Mouse (Mus musculus) embryonic facial prominence, embryonic 13.5 days (tissue): ENCODE measurements around the gene Mylk2. TPM values are rescaled to one million over a fixed set of nuclear protein-coding genes. Genes with fewer than 3 reads are reported as not detected.

Source experiments
- ATAC-seq: fragments of 200-750 bp; cut with Nextera tagmentation; 2 replicates; pipeline ENCODE4 v1.8.0; 2017; ENCODE audit warnings: low read depth; ENCODE audit not compliant: insufficient number of reproducible peaks, insufficient read depth, low FRiP score, low TSS enrichment
- H3K27ac ChIP-seq: fragments of 300-500 bp; sonication (generic); 2 replicates; pipeline ENCODE4 v1.5.1; 2015; ENCODE audit warnings: moderate library complexity, mild to moderate bottlenecking, inconsistent platforms
- H3K27me3 ChIP-seq: fragments of 300-500 bp; sonication (generic); 2 replicates; pipeline ENCODE4 v1.6.1; 2015; ENCODE audit warnings: mild to moderate bottlenecking, inconsistent platforms
- H3K36me3 ChIP-seq: fragments of 300-500 bp; sonication (generic); 2 replicates; pipeline ENCODE4 v1.6.1; 2015; ENCODE audit warnings: mild to moderate bottlenecking, inconsistent platforms
- H3K4me1 ChIP-seq: fragments of 300-500 bp; sonication (generic); 2 replicates; pipeline ENCODE4 v1.6.1; 2015; ENCODE audit warnings: inconsistent platforms
- H3K4me2 ChIP-seq: fragments of 300-500 bp; sonication (generic); 2 replicates; pipeline ENCODE4 v1.6.1; 2015; ENCODE audit warnings: moderate library complexity, mild to moderate bottlenecking, inconsistent platforms
- H3K4me3 ChIP-seq: fragments of 300-500 bp; sonication (generic); 2 replicates; pipeline ENCODE4 v1.5.1; 2015; ENCODE audit warnings: mild to moderate bottlenecking, inconsistent platforms
- H3K9ac ChIP-seq: fragments of 300-500 bp; sonication (generic); 2 replicates; pipeline ENCODE4 v1.6.1; 2015; ENCODE audit warnings: mild to moderate bottlenecking, inconsistent platforms
- H3K9me3 ChIP-seq: fragments of 300-500 bp; sonication (generic); 2 replicates; pipeline ENCODE4 v1.6.1; 2016; ENCODE audit warnings: inconsistent platforms
- WGBS: fragments of 180-500 bp; shearing (Covaris S2); methylation state at CpG from one replicate; pipeline ENCODE4 v1.1.7; 2015; ENCODE audit warnings: mixed read lengths; 5-methylcytosine and 5-hydroxymethylcytosine counted together
- polyA plus RNA-seq: library from polyadenylated mRNA; unstranded; fragments of >200 nt; fragmentation: Nextera tagmentation; extraction: Ambion mirVana; gene quantifications from 2 replicates; pipeline ENCODE4 v1.2.1, GENCODE M21; 2015

The Mylk2 gene
- not detected in 2 replicates for polyA plus RNA-seq

DNA sequence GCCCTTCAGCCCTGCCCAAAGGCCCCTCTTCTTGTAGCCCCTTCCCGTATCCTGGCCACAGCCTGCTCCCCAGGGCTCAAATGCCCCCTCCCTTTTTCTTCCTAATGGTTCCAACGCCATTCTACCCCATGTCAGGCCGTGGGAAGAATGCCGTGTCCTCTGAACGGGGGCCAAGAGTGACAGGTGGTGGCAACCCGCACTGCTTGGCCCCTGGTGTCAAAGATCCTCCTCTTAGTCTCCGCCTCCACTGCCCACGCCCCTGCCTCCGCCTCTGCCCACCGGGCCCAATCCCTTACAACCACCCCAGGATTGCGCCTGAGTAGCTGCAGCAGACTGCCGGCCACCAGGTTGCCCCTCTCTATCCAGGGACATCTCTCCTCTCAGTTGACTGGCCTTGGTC lies at the start of gene Mylk2:
Gene Mylk2, plus strand, starts transcription at position 322 of the 400 bp plus-strand sequence.
- no peak within 1 kb of the TSS for H3K4me2 ChIP-seq
- no peak for ATAC-seq
- 28% methylated on average over 12 of the region's 12 CpGs for WGBS

DNA sequence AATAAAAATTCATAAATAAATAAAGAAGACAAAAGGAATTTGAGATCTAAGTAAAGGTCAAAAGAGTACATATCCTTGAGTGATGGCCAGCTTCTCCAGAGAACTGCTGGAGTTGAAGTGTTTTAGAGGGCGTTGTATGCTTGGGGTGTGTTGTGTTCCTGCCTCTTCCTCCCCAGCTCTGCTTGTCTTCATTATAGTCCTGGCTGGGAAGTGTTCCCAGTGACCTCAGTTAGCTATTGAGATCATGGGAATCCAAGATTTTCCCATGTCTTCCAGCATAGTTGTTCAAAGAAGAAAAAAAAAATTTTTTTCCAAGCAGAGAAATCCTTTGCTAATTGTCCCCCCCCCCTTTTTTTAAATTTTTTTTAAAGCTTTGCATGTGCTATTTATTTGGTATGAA lies 49.3 kb upstream of the Mylk2 start:
- 87% methylated on average over 1 of the region's 1 CpGs for WGBS
- Histone ChIP-seq H3K4me3 (no peak overlapping the region), H3K36me3 (peaks cover 52% of the 10 kb centered on the region), H3K9me3 (no peaks in the 10 kb centered on the region), H3K4me2 (no peak overlapping the region), H3K9ac (no peak overlapping the region), H3K4me1 (no peaks in the 10 kb centered on the region), H3K27ac (no peak overlapping the region), H3K27me3 (no peaks in the 10 kb centered on the region)
- no peak for ATAC-seq

More for the DNA sequence above, at the start of gene Mylk2:
- Histone ChIP-seq H3K27ac (no peak within 1 kb of the TSS), H3K9me3 (no peaks in the 10 kb centered on the region), H3K4me1 (peaks cover 17% of the 10 kb centered on the region), H3K4me3 (no peak within 1 kb of the TSS), H3K36me3 (no peaks in the 10 kb centered on the region), H3K27me3 (peaks cover 51% of the 10 kb centered on the region), H3K9ac (no peak within 1 kb of the TSS)

DNA sequence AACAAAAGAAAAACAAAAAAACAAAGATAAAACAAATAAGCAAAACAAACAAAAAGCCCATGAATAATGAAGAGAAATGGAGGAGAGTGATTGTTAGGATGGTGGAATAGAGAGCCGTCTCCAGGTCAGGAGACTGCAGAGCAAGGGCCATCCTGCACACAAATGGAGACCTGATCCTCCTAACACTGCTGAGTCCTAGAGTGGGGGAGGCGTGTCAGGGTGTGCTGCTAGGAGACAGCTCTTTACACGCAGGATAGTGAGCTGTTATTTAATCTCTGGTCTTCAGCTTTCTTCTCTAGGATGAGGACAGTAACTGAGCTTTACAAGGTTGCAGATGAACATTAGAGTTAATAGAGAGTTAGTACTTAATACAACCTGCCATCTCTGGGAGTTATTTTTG lies 48.5 kb upstream of the Mylk2 start:
- Histone ChIP-seq H3K9me3 (no peaks in the 10 kb centered on the region), H3K4me2 (no peak overlapping the region), H3K4me3 (no peak overlapping the region), H3K9ac (no peak overlapping the region), H3K27ac (no peak overlapping the region), H3K4me1 (no peaks in the 10 kb centered on the region), H3K27me3 (no peaks in the 10 kb centered on the region), H3K36me3 (peaks cover 53% of the 10 kb centered on the region)
- ATAC-seq: no peak
- 80% methylated on average over 3 of the region's 3 CpGs for WGBS

DNA sequence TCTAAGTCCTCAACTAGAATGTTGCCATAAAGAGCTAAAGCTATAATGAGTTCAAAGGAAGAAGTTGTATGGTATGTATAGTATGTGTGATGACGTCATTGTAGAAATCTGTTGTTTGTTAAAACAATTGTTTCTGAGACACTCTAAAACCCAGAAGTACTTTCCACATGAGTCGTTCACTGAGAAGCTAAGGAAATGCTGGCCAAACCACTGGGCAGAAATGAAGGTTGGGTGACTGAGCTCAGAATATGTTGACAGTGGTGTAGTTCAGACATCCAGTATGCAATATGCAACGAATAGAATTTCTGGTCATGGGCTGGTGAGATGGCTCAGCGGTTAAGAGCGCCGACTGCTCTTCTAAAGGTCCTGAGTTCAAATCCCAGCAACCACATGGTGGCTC lies 47.8 kb upstream of the Mylk2 start:
- Histone ChIP-seq H3K9ac (no peak overlapping the region), H3K36me3 (peaks cover 51% of the 10 kb centered on the region), H3K27ac (no peak overlapping the region), H3K4me3 (no peak overlapping the region), H3K27me3 (no peaks in the 10 kb centered on the region), H3K4me1 (no peaks in the 10 kb centered on the region), H3K4me2 (no peak overlapping the region), H3K9me3 (no peaks in the 10 kb centered on the region)
- ATAC-seq: no peak
- 90% methylated on average over 6 of the region's 6 CpGs for WGBS

DNA sequence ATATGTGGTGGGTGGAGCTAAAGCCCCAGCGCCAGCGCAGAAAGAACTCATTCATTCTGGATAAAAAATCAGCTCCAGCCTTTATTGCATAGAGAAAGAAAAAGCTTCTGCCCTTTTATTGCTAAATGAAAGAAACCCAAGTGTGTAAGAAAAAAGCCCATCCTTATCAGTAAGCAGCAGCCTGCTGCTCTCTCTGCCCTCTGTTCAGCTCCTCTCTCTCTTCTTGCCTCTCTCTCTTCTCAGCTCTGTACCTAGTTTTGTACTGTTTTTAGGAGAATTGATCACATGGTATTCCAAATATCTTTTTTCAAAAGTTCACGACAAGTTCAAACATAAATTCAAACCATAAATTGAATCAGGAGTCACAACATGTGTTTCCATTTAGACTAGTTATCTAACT lies 32.9 kb upstream of the Mylk2 start:
- Histone ChIP-seq H3K27ac (no peak overlapping the region), H3K36me3 (peaks cover 80% of the 10 kb centered on the region), H3K9me3 (no peaks in the 10 kb centered on the region), H3K4me2 (no peak overlapping the region), H3K27me3 (no peaks in the 10 kb centered on the region), H3K4me3 (no peak overlapping the region), H3K4me1 (no peaks in the 10 kb centered on the region), H3K9ac (no peak overlapping the region)
- no peak for ATAC-seq
- WGBS: 61% methylated on average over 3 of the region's 3 CpGs

DNA sequence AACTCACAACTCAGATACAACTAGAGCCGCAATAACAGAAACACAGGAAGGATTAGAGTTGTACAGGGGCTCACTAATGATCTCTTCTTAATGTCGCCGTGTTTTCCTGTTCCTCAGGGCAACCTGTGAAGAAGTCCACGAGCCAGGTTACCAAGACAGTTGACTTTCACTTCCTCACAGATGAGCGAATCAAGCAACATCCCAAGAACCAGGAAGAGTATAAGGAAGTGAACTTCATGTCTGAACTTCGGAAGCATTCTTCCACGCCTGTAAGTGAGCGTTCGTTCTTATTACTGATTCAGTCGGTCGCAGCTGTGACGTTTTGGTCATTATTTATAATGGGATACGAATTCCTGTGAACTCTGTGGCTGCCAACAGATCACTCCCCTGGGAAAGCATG lies 30.3 kb upstream of the Mylk2 start:
- Histone ChIP-seq H3K27ac (no peak overlapping the region), H3K27me3 (no peaks in the 10 kb centered on the region), H3K9ac (no peak overlapping the region), H3K36me3 (peaks cover 82% of the 10 kb centered on the region), H3K9me3 (no peaks in the 10 kb centered on the region), H3K4me1 (no peaks in the 10 kb centered on the region), H3K4me2 (no peak overlapping the region), H3K4me3 (no peak overlapping the region)
- no peak for ATAC-seq
- WGBS: 90% methylated on average over 13 of the region's 13 CpGs

DNA sequence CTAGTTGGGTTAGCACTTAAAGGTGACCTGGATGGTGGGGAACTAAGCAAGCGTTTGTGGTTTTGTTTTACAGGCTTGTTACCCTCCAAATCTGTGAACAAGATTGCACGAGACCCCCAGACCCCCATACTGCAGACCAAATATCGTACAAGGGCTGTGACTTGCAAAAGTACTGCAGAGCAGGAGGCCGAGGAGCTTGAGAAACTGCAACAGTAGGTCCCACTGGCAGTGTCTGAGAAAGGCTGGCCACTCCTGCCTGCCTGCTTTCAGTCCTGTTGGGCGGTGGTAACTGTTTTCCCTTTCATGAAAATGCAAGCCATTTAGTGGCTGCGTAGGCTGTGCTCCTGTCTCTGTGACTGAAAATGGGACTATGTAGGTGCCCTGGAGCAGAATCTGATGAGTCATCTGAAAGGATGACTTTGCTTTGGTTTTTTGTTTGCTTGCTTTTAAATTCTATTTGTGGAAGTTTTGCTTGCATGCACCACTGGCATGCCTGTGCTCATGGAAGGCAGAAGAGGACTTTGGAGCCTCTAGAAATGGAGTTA lies 27.0 kb upstream of the Mylk2 start:
- peaks cover 90% of the 10 kb centered on the region for H3K36me3 ChIP-seq
- H3K27me3 ChIP-seq: no peaks in the 10 kb centered on the region
- no peak overlapping the region for H3K4me3 ChIP-seq
- no peaks in the 10 kb centered on the region for H3K9me3 ChIP-seq
- H3K4me1 ChIP-seq: no peaks in the 10 kb centered on the region
- WGBS: 94% methylated on average over 6 of the region's 6 CpGs
- H3K27ac ChIP-seq: no peak overlapping the region
- no peak overlapping the region for H3K9ac ChIP-seq
- no peak overlapping the region for H3K4me2 ChIP-seq
- ATAC-seq: no peak

DNA sequence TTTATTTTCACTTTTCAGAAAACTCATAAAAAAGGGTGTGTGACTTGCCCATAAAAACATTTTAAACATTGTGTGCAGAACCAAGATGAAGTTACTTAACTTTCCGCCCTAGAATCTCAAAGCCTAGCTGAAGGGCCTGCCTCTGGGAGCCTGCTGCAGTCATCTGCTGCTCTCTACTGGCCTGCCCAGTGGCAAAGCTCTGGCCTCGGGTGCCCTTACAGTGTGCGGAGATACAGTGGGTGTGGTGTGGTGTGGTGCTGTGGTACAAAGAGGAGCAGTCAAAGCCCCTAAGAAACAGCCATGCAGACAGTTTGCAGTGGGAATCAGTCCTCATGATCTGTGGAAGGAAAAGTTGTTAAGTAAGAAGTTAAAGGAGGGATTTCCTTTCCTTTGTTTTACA lies 23.9 kb upstream of the Mylk2 start:
- 79% methylated on average over 3 of the region's 3 CpGs for WGBS
- no peaks in the 10 kb centered on the region for H3K4me1 ChIP-seq
- no peak overlapping the region for H3K4me2 ChIP-seq
- H3K27ac ChIP-seq: no peak overlapping the region
- no peaks in the 10 kb centered on the region for H3K9me3 ChIP-seq
- no peak overlapping the region for H3K9ac ChIP-seq
- no peaks in the 10 kb centered on the region for H3K27me3 ChIP-seq
- no peak overlapping the region for H3K4me3 ChIP-seq
- no peak for ATAC-seq
- H3K36me3 ChIP-seq: peaks cover 86% of the 10 kb centered on the region

DNA sequence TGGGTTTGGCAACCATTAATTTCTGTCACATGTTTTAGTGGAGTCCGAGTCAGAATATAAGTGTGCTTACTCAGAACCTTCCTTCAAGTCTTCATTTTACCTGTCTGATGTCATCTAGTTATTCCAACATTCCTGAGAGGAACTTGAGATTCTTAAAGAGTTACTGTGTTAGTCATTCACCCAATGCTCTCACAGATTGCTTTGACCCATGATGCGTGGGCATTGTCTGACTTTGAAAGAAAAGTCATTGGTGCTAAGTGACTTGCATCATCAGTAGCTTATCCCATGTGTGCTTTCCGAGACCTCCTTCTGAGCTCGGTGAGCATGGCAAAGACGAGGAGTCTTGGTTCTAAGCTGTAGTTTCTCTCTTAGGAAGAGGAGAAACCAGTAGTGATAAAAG lies 22.4 kb upstream of the Mylk2 start:
- H3K27ac ChIP-seq: no peak overlapping the region
- H3K4me3 ChIP-seq: no peak overlapping the region
- peaks cover 93% of the 10 kb centered on the region for H3K36me3 ChIP-seq
- no peaks in the 10 kb centered on the region for H3K27me3 ChIP-seq
- H3K4me1 ChIP-seq: no peaks in the 10 kb centered on the region
- no peak overlapping the region for H3K4me2 ChIP-seq
- H3K9me3 ChIP-seq: no peaks in the 10 kb centered on the region
- 92% methylated on average over 5 of the region's 5 CpGs for whole genome bisulfite sequencing
- no peak for ATAC-seq
- no peak overlapping the region for H3K9ac ChIP-seq

DNA sequence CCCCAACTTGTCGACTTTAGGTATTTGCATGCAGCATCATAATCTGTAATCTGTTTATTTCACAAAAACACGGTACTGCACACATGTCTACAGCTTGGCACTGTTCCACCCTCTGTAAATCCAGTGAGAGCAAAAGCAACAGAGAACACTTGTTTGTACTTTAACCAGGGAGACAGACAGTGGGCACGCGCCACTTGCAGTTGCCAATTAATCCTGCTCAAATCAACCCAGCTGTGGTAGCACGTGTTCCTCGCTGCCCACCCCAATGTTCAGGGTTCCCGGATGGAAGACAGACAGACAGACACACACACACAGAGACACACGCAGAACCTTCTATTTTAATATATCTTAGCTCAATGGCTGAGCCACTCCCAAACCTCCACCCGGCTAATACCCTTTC lies 15.3 kb upstream of the Mylk2 start:
- Histone ChIP-seq H3K9ac (no peak overlapping the region), H3K27me3 (no peaks in the 10 kb centered on the region), H3K36me3 (peaks cover 51% of the 10 kb centered on the region), H3K4me2 (no peak overlapping the region), H3K4me3 (no peak overlapping the region), H3K4me1 (no peaks in the 10 kb centered on the region; the same call in 1 of the 2 replicates), H3K9me3 (no peaks in the 10 kb centered on the region), H3K27ac (no peak overlapping the region)
- no peak for ATAC-seq
- 93% methylated on average over 9 of the region's 9 CpGs for WGBS

DNA sequence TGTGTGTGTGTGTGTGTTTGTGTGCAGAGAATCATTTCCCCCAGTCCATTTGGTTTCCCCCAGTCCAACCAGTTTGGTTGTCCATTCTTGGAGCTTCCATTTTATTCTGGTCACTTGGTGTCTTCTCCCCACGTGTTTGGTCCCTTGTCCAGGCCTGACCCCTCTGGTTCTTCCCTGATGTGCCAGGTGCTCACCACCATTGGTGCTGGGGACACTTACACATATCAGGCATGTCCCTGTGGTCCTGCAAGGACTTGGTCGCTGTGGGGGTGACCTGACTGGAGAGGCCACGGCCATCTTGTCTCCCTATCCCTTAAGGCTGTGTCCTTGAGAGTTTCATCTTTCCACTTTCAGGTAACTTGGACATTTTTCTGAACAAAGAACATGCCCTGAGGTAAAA lies 14.2 kb upstream of the Mylk2 start:
- Histone ChIP-seq H3K4me3 (no peak overlapping the region), H3K4me1 (no peaks in the 10 kb centered on the region; the same call in 1 of the 2 replicates), H3K4me2 (no peak overlapping the region), H3K9me3 (no peaks in the 10 kb centered on the region), H3K27ac (no peak overlapping the region), H3K36me3 (peaks cover 41% of the 10 kb centered on the region), H3K27me3 (no peaks in the 10 kb centered on the region), H3K9ac (no peak overlapping the region)
- no peak for ATAC-seq
- 84% methylated on average over 3 of the region's 3 CpGs for WGBS

DNA sequence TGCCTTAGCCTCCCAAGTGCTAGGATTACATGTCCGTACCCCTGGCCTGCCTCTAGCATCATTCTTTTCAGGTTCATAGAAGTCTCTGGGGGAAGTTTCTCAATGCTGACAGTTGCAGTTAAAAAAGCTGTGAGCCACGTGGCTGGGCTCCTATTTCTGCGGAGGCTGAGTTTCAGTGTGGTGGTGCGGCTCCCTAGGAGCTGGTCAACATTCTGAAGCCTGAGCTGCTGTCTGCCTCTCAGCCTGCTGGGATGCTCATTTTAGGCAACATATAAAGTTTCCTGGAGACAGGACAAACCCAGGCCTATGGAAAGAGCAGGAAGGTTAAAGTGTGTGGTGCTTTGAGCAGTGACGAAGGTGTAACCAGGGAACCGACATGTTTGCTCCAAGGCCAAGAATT lies 12.1 kb upstream of the Mylk2 start:
- Histone ChIP-seq H3K27ac (no peak overlapping the region), H3K4me2 (no peak overlapping the region), H3K4me1 (peaks cover 3% of the 10 kb centered on the region; the same call in 1 of the 2 replicates), H3K36me3 (peaks cover 20% of the 10 kb centered on the region), H3K9me3 (no peaks in the 10 kb centered on the region), H3K4me3 (no peak overlapping the region), H3K9ac (no peak overlapping the region), H3K27me3 (no peaks in the 10 kb centered on the region)
- ATAC-seq: no peak
- 56% methylated on average over 6 of the region's 6 CpGs for WGBS
